In the genomic region with DNA sequence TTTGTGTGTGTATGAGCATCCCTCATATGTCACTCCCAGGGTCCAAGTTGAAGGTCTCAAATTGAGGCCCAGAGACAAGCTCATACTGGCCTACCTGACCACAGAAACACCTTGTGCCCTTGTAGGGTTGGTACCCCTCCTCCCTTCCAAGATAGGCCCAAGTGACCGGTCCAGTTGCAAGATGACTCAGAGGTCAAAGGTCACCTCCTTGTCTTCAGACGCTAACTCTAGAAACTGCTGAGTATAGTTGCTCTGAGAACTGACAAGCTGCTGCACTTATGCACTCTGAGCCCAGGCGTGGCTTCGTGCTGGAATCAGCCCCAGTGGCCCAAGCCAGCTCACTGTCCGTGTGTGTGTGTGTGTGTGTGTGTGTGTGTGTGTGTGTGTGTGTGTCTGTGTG, we compare ENCODE assay signal across 8 mouse cellular contexts. TPM values are rescaled to one million over a fixed set of nuclear protein-coding genes. Genes with fewer than 3 reads are reported as not detected.
A peak's percentile ranks its signal among the peaks of the same experiment; 100 is the strongest.
DNase-seq lines count a peak whose midpoint lies in the region.

No protein-coding gene starts in this region.

- DNase-seq in adrenal gland, adult (ENCODE audit: inconsistent age in 2 of 2, low spot score in 1 of 2) = peak; percentile 23 to 60
- DNase-seq in adrenal gland, adult 8-10 months = no peak
- DNase-seq in urinary bladder, postnatal 14 days (ENCODE audit: low spot score) = peak; percentile 45
- no peak for DNase-seq in urinary bladder, postnatal 10 days (ENCODE audit: low spot score)
- DNase-seq in kidney, postnatal 14 days = peak; percentile 84
- DNase-seq in retina, embryonic 14.5 days (ENCODE audit: low spot score) = peak; percentile 37
- DNase-seq in heart, postnatal 4 days = no peak
- DNase-seq in spleen, adult 18-20 months = no peak

RNA-seq across cellular contexts. Expression of a gene that starts 2.4 kb away (rescaled TPM):
- 10 to 100 TPM; 18.4 to 37.2 (median 23.6) TPM for total RNA-seq in adrenal gland, adult 8-10 months (2022)
- total RNA-seq in heart, postnatal 4 days (2021) = 10 to 100 TPM; 15.9 to 16.8 TPM

Comparison
In these comparisons a context has a peak if more than half of its experiments do, and no peak if none do; other contexts are left out.
1. DNase-seq: peak in adrenal gland, adult (2 of 2), urinary bladder, postnatal 14 days (single experiment), kidney, postnatal 14 days (single experiment) and retina, embryonic 14.5 days (single experiment); none in adrenal gland, adult 8-10 months (single experiment), urinary bladder, postnatal 10 days (single experiment), heart, postnatal 4 days (single experiment) and spleen, adult 18-20 months (0 of 2).